Mouse (Mus musculus) lung, postnatal 10 days (tissue): Measurements from ENCODE around the gene Mib2.

Experiments
- DNase-seq: peaks from one replicate; pipeline ENCODE4 v3.0.0; 2021

The Mib2 gene

DNA sequence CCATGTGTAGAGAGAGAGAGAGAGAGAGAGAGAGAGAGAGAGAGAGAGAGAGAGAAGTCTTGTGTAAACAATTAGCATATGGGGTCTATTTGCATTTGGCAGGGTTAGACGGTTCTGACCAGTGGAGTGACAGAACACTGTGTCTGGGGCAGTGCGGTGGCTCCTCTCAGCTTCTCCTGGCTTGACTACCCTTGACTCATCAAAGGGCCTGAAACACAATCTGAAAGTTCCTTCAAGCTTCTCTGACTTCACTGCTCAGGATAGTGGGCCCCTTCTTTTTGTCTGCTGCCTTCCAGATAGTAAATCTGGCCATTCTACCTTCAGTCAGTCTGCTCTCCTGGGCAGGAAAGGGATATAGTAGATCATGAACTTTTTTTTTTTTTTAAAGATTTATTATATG, 62.2 kb downstream of the Mib2 start:
- DNase-seq, result no peak

GRCm38 (mm10) chr4:155605132-155605531, 63.9 kb downstream of the Mib2 start:
- DNase-seq, result no peak
